Mouse (Mus musculus) cerebellum, adult 8-10 months (tissue): Measurements from ENCODE around the gene Peli1.
A peak's percentile ranks its signal among the peaks of the same experiment; 100 is the strongest.

Experiments
- DNase-seq: peaks from one replicate; pipeline ENCODE4 v3.0.0; 2022

Gene Peli1

GRCm38 (mm10) chr11:21091067-21091427 lies at the start of gene Peli1:
Peli1 (plus strand) TSS chr11:21091291.
- DNase-seq, result peak; percentile 89

- no peak for DNase-seq
Measured at GRCm38 (mm10) chr11:21042590-21042989, 48.5 kb upstream of the Peli1 start.

DNA sequence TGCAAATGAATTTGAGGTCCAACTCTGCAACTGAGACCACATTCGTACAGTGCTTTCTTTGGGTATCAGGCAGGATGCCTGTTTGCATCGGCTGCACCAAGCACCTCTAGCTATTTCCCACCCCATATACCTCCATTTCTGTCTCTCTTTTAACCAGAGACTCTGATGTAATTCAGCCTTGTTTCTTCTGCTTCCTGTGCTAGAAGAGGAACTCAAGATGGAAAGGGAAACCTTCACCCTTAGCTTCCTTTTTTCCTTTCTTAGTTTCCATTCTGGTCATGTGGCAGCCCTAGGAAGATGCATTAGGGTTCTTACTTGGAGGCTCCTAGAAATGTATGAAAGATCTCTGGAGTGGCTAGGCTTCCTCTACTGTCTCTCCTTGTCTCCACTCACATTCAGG lies 44.9 kb upstream of the Peli1 start:
- DNase-seq, result no peak

DNA sequence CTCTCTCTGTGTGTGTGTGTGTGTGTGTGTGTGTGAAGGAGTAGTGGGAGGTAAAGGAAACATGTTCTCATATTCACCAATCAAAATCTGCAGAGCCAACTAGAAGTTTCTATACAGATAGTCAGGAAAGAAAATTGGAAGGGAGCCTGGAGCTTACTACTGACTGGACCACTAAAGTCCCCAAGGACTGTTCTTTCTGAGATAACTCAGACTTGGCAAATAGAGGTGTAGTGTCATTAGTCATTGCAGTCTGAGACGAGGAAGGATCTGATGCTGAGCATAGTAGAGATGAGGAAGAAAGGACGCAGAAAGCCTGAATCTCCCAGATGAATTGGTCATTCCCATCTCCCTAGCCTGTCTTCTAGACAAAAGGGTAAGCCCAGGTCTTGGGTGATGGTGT lies 43.2 kb upstream of the Peli1 start:
- DNase-seq, result no peak

DNA sequence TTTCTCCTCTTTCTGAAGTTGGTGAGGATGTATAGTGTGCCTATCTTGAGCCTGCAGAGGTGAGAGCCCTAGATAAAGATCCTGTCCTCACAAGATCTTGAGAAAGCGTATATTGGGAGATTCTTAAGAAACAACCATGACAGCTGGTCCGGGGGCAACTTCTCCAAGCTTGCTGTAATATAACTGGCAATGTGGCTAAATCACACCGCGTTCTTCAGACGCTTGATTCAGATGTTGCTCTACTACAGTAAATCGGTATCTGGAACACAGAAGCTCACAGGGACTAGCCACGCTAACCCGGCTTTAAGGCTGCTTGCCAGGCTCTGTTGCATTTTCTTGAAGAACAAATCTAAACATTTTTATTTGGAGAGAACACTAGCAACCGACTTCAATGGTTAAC lies 39.4 kb upstream of the Peli1 start:
- no peak for DNase-seq

GRCm38 (mm10) chr11:21054587-21054986 lies 36.5 kb upstream of the Peli1 start:
- no peak for DNase-seq

- DNase-seq, result no peak
Measured at GRCm38 (mm10) chr11:21056109-21056850, 34.8 kb upstream of the Peli1 start.

DNA sequence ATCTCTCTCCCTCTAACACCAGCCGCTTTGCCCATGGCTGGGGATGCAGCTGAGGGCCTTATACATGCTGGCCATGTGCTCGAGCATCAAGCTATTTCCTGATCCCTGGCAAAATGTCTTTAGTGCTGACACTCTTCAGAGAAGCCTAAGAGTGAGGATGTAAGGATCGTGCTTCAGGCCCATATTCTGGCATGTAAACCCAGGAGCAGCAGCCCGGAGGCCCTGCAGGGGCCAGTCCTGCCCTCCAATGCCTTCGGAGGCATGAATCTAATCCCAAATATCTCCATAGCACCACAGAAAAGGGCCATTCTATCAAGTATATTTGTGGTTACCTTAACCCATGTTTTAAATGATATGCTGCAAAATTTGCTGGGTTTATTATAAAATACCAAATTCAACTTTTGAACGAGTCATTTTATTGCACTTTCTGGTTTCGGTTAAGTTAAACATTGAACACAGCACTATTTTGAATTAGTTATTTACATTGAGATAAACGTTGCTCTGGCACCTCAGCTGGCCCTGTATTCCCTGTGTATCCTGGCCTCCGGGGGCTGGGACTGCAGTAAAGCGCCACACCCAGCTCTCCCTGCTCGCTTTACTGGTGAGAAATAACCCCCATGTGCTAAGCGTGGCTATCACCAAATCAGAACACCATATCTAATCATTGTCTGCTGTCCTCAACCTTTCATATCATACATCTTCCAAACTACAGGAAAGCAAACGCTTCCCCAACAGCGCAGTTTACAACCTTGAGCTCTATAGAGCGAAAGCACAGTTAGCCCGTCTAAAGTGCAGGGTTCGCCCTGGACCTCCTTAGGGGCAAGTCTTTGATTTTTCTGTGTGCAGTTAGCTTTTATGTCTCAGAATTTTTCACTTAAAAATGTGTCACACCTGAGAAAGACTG lies 33.3 kb upstream of the Peli1 start:
- no peak for DNase-seq

- no peak for DNase-seq
Measured at GRCm38 (mm10) chr11:21058415-21058781, 32.7 kb upstream of the Peli1 start.

DNA sequence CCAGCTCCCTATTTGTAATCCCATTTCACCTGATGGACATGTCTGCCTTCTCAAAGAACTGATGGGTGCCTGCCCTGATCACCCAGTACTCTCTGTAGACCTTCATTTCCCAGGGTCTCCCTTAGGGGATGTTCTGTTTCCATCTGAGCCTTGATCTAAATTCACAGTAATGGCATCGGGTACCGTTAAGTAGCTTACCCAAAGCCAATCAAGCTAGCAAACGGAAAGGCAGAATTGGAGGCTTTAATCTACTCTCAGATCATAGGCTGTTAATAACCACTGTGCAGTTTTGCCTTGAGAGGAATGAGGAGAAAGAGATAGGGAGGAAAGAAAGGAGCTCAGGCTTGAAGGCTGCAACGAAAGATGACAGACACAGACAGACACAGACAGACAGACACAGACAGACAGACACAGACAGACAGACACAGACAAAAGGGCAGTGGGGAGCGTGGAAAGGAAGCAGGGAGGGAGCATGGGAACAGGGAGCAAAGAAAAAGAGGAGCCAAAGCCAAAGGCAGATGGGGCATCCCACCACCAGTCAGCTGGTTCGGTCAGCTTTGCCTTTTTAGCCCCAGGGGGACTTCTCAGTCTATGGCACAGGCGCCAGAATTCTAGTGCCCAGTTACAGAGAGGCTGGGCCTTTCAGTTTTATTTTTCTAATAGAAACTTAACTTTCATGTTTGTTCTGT lies 30.6 kb upstream of the Peli1 start:
- no peak for DNase-seq

GRCm38 (mm10) chr11:21061075-21061403 lies 30.1 kb upstream of the Peli1 start:
- DNase-seq, result no peak

GRCm38 (mm10) chr11:21061431-21061830 lies 29.7 kb upstream of the Peli1 start:
- DNase-seq, result no peak

DNA sequence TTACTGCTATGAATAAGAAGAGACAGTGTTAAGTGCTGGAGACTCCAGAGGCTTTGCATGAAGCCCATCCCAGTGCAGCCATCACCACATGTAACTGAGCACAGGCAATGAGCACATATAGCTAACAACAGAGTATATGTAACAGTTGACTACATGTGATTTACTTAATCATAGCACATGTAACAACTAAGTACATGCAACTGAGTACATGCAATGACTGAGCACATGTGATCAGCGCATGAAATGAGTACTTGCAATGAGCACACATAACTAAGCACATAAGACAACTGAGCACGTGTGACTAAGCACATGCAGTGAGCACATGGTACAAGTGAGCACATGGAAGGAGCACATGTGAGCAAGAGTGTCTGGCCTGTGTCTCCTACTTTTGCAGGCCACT lies 29.0 kb upstream of the Peli1 start:
- DNase-seq, result no peak

DNA sequence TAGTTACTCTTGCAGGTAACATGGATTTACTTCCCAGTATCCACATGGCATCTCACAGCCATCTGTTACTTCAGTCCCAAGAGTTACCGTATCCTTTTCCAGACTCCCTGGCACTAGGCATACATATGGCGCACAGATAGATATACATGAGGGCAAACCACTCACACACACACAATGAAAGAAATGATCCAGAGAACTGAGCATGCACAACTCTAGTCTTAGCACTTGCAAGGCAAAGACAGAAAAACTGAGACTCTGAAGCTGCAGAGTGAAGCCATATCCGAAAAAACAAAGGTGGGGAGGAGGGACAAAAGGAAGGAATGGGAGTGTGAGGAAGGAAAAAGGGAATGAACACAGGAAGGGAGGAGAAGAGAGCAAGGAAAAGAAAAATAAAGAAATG lies 27.8 kb upstream of the Peli1 start:
- DNase-seq, result no peak

GRCm38 (mm10) chr11:21079400-21079799 lies 11.7 kb upstream of the Peli1 start:
- DNase-seq, result no peak

- no peak for DNase-seq
Measured at GRCm38 (mm10) chr11:21079851-21080362, 11.2 kb upstream of the Peli1 start.

DNA sequence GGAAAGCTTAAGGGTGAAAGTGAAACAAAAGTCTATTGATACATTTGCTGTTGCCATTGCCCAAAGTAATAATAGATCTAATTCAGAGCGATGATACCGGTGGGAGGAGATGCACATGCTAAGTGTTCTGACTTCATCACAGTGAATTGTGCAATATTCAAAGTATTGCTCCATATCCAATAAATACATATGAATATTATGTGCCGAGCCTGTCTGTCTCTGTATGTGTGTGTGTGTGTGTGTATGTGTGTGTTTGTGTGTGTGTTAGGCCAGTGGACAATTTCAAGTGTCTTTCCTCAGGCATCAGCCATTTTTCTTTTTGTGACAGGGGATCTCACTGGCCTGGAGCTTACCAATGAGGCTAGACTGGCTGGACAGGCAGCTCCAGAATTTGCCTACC lies 9.9 kb upstream of the Peli1 start:
- DNase-seq, result no peak

GRCm38 (mm10) chr11:21082711-21083110 lies 8.4 kb upstream of the Peli1 start:
- no peak for DNase-seq

- DNase-seq, result no peak
Measured at GRCm38 (mm10) chr11:21088356-21088755, 2.7 kb upstream of the Peli1 start.

DNA sequence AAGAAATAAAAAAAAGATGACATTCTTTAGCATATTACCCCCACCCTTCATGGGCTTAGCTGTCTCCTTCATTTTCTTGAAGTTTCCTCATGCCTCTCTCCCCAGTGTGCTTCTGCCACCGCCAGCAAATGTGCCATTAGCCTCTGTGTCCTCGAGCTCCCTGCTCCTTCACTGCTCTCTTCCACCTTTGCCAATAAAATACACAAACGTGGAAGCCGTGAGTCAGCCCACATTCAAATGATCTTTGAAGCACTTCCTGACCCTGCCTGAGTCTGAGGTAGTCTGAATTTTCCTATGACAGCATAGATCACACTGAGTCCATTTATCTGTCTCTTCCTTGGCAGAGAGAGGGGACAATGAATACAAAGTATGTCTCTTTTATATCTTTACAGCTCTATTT lies 1.5 kb upstream of the Peli1 start:
- DNase-seq, result no peak

GRCm38 (mm10) chr11:21091428-21092405 lies 626 bp downstream of the Peli1 start:
- DNase-seq, result peak; percentile 58

DNA sequence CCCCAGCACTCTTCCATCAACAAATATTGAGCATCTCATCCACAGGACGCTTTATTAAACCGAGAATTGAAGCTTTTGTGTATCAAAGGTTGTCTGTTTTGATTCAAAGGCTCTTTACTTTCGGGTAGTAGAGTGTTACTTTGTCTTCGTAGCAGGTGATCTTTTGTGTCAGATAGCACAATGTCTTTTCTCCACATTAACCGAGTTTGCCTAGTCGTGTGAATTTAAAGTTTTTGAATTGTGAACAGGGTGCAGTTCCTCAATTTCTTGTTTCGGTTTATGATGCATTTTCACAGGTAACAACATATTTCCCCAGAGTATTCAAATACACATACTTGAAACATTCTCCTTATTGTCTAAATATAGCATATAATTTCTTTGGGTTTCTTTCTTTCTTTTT lies 1.5 kb downstream of the Peli1 start:
- DNase-seq, result no peak
